Mouse (Mus musculus): Measurements from ENCODE around the gene Pcdh7. TPM values are rescaled to one million over a fixed set of nuclear protein-coding genes. Genes with fewer than 3 reads are reported as not detected.

The Pcdh7 gene
- polyA plus RNA-seq, 1 experiment from 2014 or later, result 3.8 TPM

- WGBS, result 73% methylated on average over 1 of the region's 1 CpGs
- no peaks in the 10 kb centered on the region for H3K4me1 ChIP-seq (ENCODE audit: control insufficient read depth, insufficient read depth, low read length)
- H3K27ac ChIP-seq (ENCODE audit: low read length), result no peak overlapping the region
- H3K9me3 ChIP-seq (ENCODE audit: control insufficient read depth, low read length), result no peaks in the 10 kb centered on the region
- no peak overlapping the region for H3K4me3 ChIP-seq (ENCODE audit: low read length)
- no peak overlapping the region for H3K4me2 ChIP-seq (ENCODE audit: low read depth, low read length)
- no peak overlapping the region for H3K9ac ChIP-seq (ENCODE audit: low read depth, low read length)
- no peak for ATAC-seq
- H3K27me3 ChIP-seq (replicated peaks; ENCODE audit: control insufficient read depth, insufficient read depth, low read length), result no peaks in the 10 kb centered on the region
- no peaks in the 10 kb centered on the region for H3K36me3 ChIP-seq (ENCODE audit: control insufficient read depth, insufficient read depth, low read length)
Observed at GRCm38 (mm10) chr5:57810641-57811040, 92.9 kb downstream of the Pcdh7 start.

- Histone ChIP-seq H3K4me3 (ENCODE audit: low read length) (no peak overlapping the region), H3K27me3 (replicated peaks; ENCODE audit: control insufficient read depth, insufficient read depth, low read length) (no peaks in the 10 kb centered on the region), H3K36me3 (ENCODE audit: control insufficient read depth, insufficient read depth, low read length) (no peaks in the 10 kb centered on the region), H3K9ac (ENCODE audit: low read depth, low read length) (no peak overlapping the region), H3K4me2 (ENCODE audit: low read depth, low read length) (no peak overlapping the region), H3K4me1 (ENCODE audit: control insufficient read depth, insufficient read depth, low read length) (no peaks in the 10 kb centered on the region), H3K9me3 (ENCODE audit: control insufficient read depth, low read length) (no peaks in the 10 kb centered on the region), H3K27ac (ENCODE audit: low read length) (no peak overlapping the region)
- no peak for ATAC-seq
- 75% methylated on average over 5 of the region's 5 CpGs for WGBS
Observed at GRCm38 (mm10) chr5:57815964-57816589, 98.3 kb downstream of the Pcdh7 start.

- WGBS, result 83% methylated on average over 2 of the region's 2 CpGs
- Histone ChIP-seq H3K4me1 (ENCODE audit: control insufficient read depth, insufficient read depth, low read length) (no peaks in the 10 kb centered on the region), H3K27ac (ENCODE audit: low read length) (no peak overlapping the region), H3K4me2 (ENCODE audit: low read depth, low read length) (no peak overlapping the region), H3K9me3 (ENCODE audit: control insufficient read depth, low read length) (no peaks in the 10 kb centered on the region), H3K4me3 (ENCODE audit: low read length) (no peak overlapping the region), H3K9ac (ENCODE audit: low read depth, low read length) (no peak overlapping the region), H3K27me3 (replicated peaks; ENCODE audit: control insufficient read depth, insufficient read depth, low read length) (no peaks in the 10 kb centered on the region), H3K36me3 (ENCODE audit: control insufficient read depth, insufficient read depth, low read length) (no peaks in the 10 kb centered on the region)
- ATAC-seq, result no peak
Observed at GRCm38 (mm10) chr5:57819788-57820187, 102.0 kb downstream of the Pcdh7 start.

GRCm38 (mm10) chr5:57821099-57821498, 103.3 kb downstream of the Pcdh7 start:
- Histone ChIP-seq H3K4me1 (ENCODE audit: control insufficient read depth, insufficient read depth, low read length) (no peaks in the 10 kb centered on the region), H3K4me2 (ENCODE audit: low read depth, low read length) (no peak overlapping the region), H3K27ac (ENCODE audit: low read length) (no peak overlapping the region), H3K4me3 (ENCODE audit: low read length) (no peak overlapping the region), H3K9ac (ENCODE audit: low read depth, low read length) (no peak overlapping the region), H3K27me3 (replicated peaks; ENCODE audit: control insufficient read depth, insufficient read depth, low read length) (no peaks in the 10 kb centered on the region), H3K36me3 (ENCODE audit: control insufficient read depth, insufficient read depth, low read length) (no peaks in the 10 kb centered on the region), H3K9me3 (ENCODE audit: control insufficient read depth, low read length) (no peaks in the 10 kb centered on the region)
- 84% methylated on average over 8 of the region's 8 CpGs for WGBS
- no peak for ATAC-seq

- no peaks in the 10 kb centered on the region for H3K9me3 ChIP-seq (ENCODE audit: control insufficient read depth, low read length)
- no peak overlapping the region for H3K4me2 ChIP-seq (ENCODE audit: low read depth, low read length)
- no peak overlapping the region for H3K27ac ChIP-seq (ENCODE audit: low read length)
- WGBS, result 71% methylated on average over 3 of the region's 3 CpGs
- ATAC-seq, result no peak
- H3K36me3 ChIP-seq (ENCODE audit: control insufficient read depth, insufficient read depth, low read length), result no peaks in the 10 kb centered on the region
- H3K9ac ChIP-seq (ENCODE audit: low read depth, low read length), result no peak overlapping the region
- H3K4me1 ChIP-seq (ENCODE audit: control insufficient read depth, insufficient read depth, low read length), result no peaks in the 10 kb centered on the region
- no peak overlapping the region for H3K4me3 ChIP-seq (ENCODE audit: low read length)
- no peaks in the 10 kb centered on the region for H3K27me3 ChIP-seq (replicated peaks; ENCODE audit: control insufficient read depth, insufficient read depth, low read length)
Observed at GRCm38 (mm10) chr5:57828437-57828836, 110.7 kb downstream of the Pcdh7 start.

- H3K4me2 ChIP-seq (ENCODE audit: low read depth, low read length), result no peak overlapping the region
- no peaks in the 10 kb centered on the region for H3K9me3 ChIP-seq (ENCODE audit: control insufficient read depth, low read length)
- no peaks in the 10 kb centered on the region for H3K27me3 ChIP-seq (replicated peaks; ENCODE audit: control insufficient read depth, insufficient read depth, low read length)
- no peak overlapping the region for H3K9ac ChIP-seq (ENCODE audit: low read depth, low read length)
- H3K36me3 ChIP-seq (ENCODE audit: control insufficient read depth, insufficient read depth, low read length), result no peaks in the 10 kb centered on the region
- WGBS, result 41% methylated on average over 2 of the region's 2 CpGs
- no peak overlapping the region for H3K4me3 ChIP-seq (ENCODE audit: low read length)
- no peak for ATAC-seq
- H3K4me1 ChIP-seq (ENCODE audit: control insufficient read depth, insufficient read depth, low read length), result no peaks in the 10 kb centered on the region; the same call in 1 of the 2 replicates
- no peak overlapping the region for H3K27ac ChIP-seq (ENCODE audit: low read length)
Observed at GRCm38 (mm10) chr5:57837150-57837549, 119.4 kb downstream of the Pcdh7 start.

GRCm38 (mm10) chr5:57841357-57842119, 123.8 kb downstream of the Pcdh7 start:
- no peak for ATAC-seq
- H3K36me3 ChIP-seq (ENCODE audit: control insufficient read depth, insufficient read depth, low read length), result no peaks in the 10 kb centered on the region

GRCm38 (mm10) chr5:57847500-57847899, 129.7 kb downstream of the Pcdh7 start:
- no peak for ATAC-seq
- 36% methylated on average over 3 of the region's 3 CpGs for WGBS
- no peaks in the 10 kb centered on the region for H3K9me3 ChIP-seq (ENCODE audit: control insufficient read depth, low read length)
- no peak overlapping the region for H3K4me2 ChIP-seq (ENCODE audit: low read depth, low read length)
- no peak overlapping the region for H3K4me3 ChIP-seq (ENCODE audit: low read length)
- H3K9ac ChIP-seq (ENCODE audit: low read depth, low read length), result no peak overlapping the region
- H3K4me1 ChIP-seq (ENCODE audit: control insufficient read depth, insufficient read depth, low read length), result no peaks in the 10 kb centered on the region
- no peak overlapping the region for H3K27ac ChIP-seq (ENCODE audit: low read length)
- no peaks in the 10 kb centered on the region for H3K36me3 ChIP-seq (ENCODE audit: control insufficient read depth, insufficient read depth, low read length)
- no peaks in the 10 kb centered on the region for H3K27me3 ChIP-seq (replicated peaks; ENCODE audit: control insufficient read depth, insufficient read depth, low read length)

More at GRCm38 (mm10) chr5:57841357-57842119, 123.8 kb downstream of the Pcdh7 start:
- no peaks in the 10 kb centered on the region for H3K27me3 ChIP-seq (replicated peaks; ENCODE audit: control insufficient read depth, insufficient read depth, low read length)
- no peak overlapping the region for H3K27ac ChIP-seq (ENCODE audit: low read length)
- 53% methylated on average over 5 of the region's 5 CpGs for WGBS
- H3K4me1 ChIP-seq (ENCODE audit: control insufficient read depth, insufficient read depth, low read length), result no peaks in the 10 kb centered on the region; the same call in 1 of the 2 replicates
- no peak overlapping the region for H3K4me3 ChIP-seq (ENCODE audit: low read length)
- no peak overlapping the region for H3K9ac ChIP-seq (ENCODE audit: low read depth, low read length)
- H3K9me3 ChIP-seq (ENCODE audit: control insufficient read depth, low read length), result no peaks in the 10 kb centered on the region
- no peak overlapping the region for H3K4me2 ChIP-seq (ENCODE audit: low read depth, low read length)

- Histone ChIP-seq H3K27ac (ENCODE audit: low read length) (no peak overlapping the region), H3K9ac (ENCODE audit: low read depth, low read length) (no peak overlapping the region), H3K4me1 (ENCODE audit: control insufficient read depth, insufficient read depth, low read length) (no peaks in the 10 kb centered on the region), H3K9me3 (ENCODE audit: control insufficient read depth, low read length) (no peaks in the 10 kb centered on the region), H3K36me3 (ENCODE audit: control insufficient read depth, insufficient read depth, low read length) (no peaks in the 10 kb centered on the region), H3K4me2 (ENCODE audit: low read depth, low read length) (no peak overlapping the region), H3K27me3 (replicated peaks; ENCODE audit: control insufficient read depth, insufficient read depth, low read length) (no peaks in the 10 kb centered on the region), H3K4me3 (ENCODE audit: low read length) (no peak overlapping the region)
- ATAC-seq, result no peak
- WGBS, result 81% methylated on average over 2 of the region's 2 CpGs
Observed at GRCm38 (mm10) chr5:57850111-57850510, 132.3 kb downstream of the Pcdh7 start.
